Mouse (Mus musculus): Measurements from ENCODE around the gene Xpnpep2.

GRCm38 (mm10) chrX:48157396-48157795 lies 48.9 kb downstream of the Xpnpep2 start:
- TF ChIP-seq POLR2A (IDR thresholded peaks at IDR 0.05; ENCODE audit: low read depth, low read length) (no peak), CTCF (IDR thresholded peaks at IDR 0.05; ENCODE audit: extremely low read depth, insufficient read length, insufficient replicate concordance, low read depth, low read length) (no peak)

Measured in small intestine, adult 2 months (tissue).